Mouse (Mus musculus) heart, adult 11 months (tissue): ENCODE data around the gene Ssh2.

Source experiments
- DNase-seq: peaks from one replicate; pipeline ENCODE4 v3.0.0; 2022

The Ssh2 gene

GRCm38 (mm10) chr11:77215951-77216760 lies at the start of gene Ssh2:
Ssh2 (plus strand) TSS chr11:77216287.
- DNase-seq: peak; percentile 99

GRCm38 (mm10) chr11:77173731-77174130 lies 42.4 kb upstream of the Ssh2 start:
- no peak for DNase-seq

- DNase-seq: no peak
These were observed 41.6 kb upstream of the Ssh2 start for GRCm38 (mm10) chr11:77174531-77174930.

GRCm38 (mm10) chr11:77179771-77180170 lies 36.3 kb upstream of the Ssh2 start:
- DNase-seq: no peak

GRCm38 (mm10) chr11:77180886-77181285 lies 35.2 kb upstream of the Ssh2 start:
- no peak for DNase-seq

GRCm38 (mm10) chr11:77181528-77181927 lies 34.6 kb upstream of the Ssh2 start:
- DNase-seq: no peak

- DNase-seq: no peak
These were observed 34.0 kb upstream of the Ssh2 start for GRCm38 (mm10) chr11:77182041-77182440.

GRCm38 (mm10) chr11:77182616-77183015 lies 33.5 kb upstream of the Ssh2 start:
- DNase-seq: no peak

- no peak for DNase-seq
These were observed 31.2 kb upstream of the Ssh2 start for GRCm38 (mm10) chr11:77184926-77185325.

GRCm38 (mm10) chr11:77188868-77189267 lies 27.2 kb upstream of the Ssh2 start, which contains the start of gene Efcab5:
Efcab5 (minus strand) TSS chr11:77188968.
- DNase-seq: no peak

- DNase-seq: no peak
These were observed 22.7 kb upstream of the Ssh2 start for GRCm38 (mm10) chr11:77193410-77193809.

GRCm38 (mm10) chr11:77193941-77194553 lies 22.0 kb upstream of the Ssh2 start:
- DNase-seq: no peak

GRCm38 (mm10) chr11:77194762-77195161 lies 21.3 kb upstream of the Ssh2 start:
- no peak for DNase-seq

- no peak for DNase-seq
These were observed 20.6 kb upstream of the Ssh2 start for GRCm38 (mm10) chr11:77195360-77196109.

- peak; percentile 86 for DNase-seq
These were observed 19.6 kb upstream of the Ssh2 start for GRCm38 (mm10) chr11:77196181-77197143.

- no peak for DNase-seq
These were observed 16.5 kb upstream of the Ssh2 start for GRCm38 (mm10) chr11:77199636-77200035.

- no peak for DNase-seq
These were observed 15.4 kb upstream of the Ssh2 start for GRCm38 (mm10) chr11:77200703-77201102.

GRCm38 (mm10) chr11:77214142-77214692 lies 1.9 kb upstream of the Ssh2 start:
- DNase-seq: no peak

- peak; percentile 96 for DNase-seq
These were observed 1.3 kb upstream of the Ssh2 start for GRCm38 (mm10) chr11:77214755-77215154.

- no peak for DNase-seq
These were observed 604 bp upstream of the Ssh2 start for GRCm38 (mm10) chr11:77215483-77215882.

- DNase-seq: no peak
These were observed 659 bp downstream of the Ssh2 start for GRCm38 (mm10) chr11:77216761-77217130.

- DNase-seq: no peak
These were observed 14.7 kb downstream of the Ssh2 start for GRCm38 (mm10) chr11:77230765-77231164.
